Mouse (Mus musculus) brain, embryonic 14.5 days (tissue): ENCODE measurements around the gene Sel1l3.

ENCODE experiments used
- CTCF ChIP-seq: fragments of 200-500 bp; IDR thresholded peaks from 2 replicates; pipeline ENCODE4 v1.5.1; 2012; ENCODE audit warnings: inconsistent platforms, mild to moderate bottlenecking, moderate library complexity, borderline replicate concordance; ENCODE audit not compliant: insufficient read depth, insufficient read length; ENCODE audit errors: extremely low read depth
- POLR2A ChIP-seq: fragments of 200-500 bp; IDR thresholded peaks from 2 replicates; pipeline ENCODE4 v1.6.1; 2012; ENCODE audit warnings: mild to moderate bottlenecking, inconsistent platforms, borderline replicate concordance; ENCODE audit not compliant: poor library complexity, insufficient read depth, insufficient read length, severe bottlenecking; ENCODE audit errors: extremely low read depth

DNA sequence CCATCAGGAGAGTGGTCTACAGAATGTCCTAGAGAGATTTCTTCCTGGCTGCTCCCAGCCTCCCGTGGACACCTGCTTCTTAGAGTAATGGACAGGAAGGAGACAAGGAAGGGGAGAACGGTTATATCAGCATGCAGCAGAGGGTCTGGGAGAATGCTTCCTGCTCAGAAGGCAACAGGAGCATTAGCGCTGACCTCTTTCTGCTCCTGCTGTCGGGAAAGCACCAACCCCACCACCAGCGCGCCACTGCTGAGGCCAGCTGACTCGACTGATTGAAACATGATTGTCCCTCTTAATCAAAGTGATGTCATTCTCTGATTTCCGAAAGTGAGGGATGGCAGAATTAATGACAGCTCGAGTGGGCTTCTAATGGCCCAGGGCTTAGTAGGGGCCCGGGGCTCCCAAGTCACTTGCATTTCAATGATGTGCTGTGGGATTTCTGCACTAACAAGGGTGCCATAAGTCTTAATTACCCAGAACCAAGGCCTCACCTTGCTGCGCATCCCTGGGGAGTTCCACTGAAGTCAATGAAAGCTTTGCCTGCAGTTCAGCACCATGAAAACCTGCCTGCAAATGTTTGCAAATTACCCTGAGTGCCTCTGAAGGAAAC is 26.2 kb upstream of the Sel1l3 start:
- TF ChIP-seq CTCF, result no peak
- TF ChIP-seq POLR2A, result no peak
